Mouse (Mus musculus): ENCODE measurements around the gene Rhobtb3.

DNA sequence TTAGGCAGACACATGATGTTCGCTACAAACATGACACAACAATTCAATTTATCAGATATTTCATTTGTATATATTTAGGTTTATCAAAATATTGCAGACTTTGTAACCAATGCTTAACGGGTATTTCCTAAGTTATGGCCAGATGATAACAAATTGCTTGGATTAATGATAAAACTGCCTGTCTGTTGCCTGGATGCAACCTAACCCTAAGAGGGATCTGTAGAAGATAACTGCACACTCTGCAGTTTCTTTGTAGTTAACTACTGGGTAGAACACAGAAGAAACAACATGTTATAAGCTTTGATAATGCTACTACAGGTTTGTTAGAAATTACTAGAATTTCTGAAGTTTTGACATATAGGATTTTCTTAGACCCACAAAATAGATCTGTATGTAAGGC is 32.5 kb upstream of the Rhobtb3 start:
- TF ChIP-seq POLR2A (IDR thresholded peaks at IDR 0.05; ENCODE audit: extremely low read depth, insufficient read depth, low read length) (no peak), CTCF (IDR thresholded peaks at IDR 0.05; ENCODE audit: extremely low read depth, insufficient read depth, low read length) (no peak)
